Mouse (Mus musculus) heart, postnatal 0 days (tissue): ENCODE results near the gene Mrln.

Experiments
- CTCF ChIP-seq: IDR thresholded peaks from 2 replicates; pipeline ENCODE4 v1.5.1; 2016; ENCODE audit warnings: antibody characterized with exemption, control low read depth, low read depth
- EP300 ChIP-seq: IDR thresholded peaks from 2 replicates; pipeline ENCODE4 v1.6.1; 2016; ENCODE audit warnings: antibody characterized with exemption, low read depth

DNA sequence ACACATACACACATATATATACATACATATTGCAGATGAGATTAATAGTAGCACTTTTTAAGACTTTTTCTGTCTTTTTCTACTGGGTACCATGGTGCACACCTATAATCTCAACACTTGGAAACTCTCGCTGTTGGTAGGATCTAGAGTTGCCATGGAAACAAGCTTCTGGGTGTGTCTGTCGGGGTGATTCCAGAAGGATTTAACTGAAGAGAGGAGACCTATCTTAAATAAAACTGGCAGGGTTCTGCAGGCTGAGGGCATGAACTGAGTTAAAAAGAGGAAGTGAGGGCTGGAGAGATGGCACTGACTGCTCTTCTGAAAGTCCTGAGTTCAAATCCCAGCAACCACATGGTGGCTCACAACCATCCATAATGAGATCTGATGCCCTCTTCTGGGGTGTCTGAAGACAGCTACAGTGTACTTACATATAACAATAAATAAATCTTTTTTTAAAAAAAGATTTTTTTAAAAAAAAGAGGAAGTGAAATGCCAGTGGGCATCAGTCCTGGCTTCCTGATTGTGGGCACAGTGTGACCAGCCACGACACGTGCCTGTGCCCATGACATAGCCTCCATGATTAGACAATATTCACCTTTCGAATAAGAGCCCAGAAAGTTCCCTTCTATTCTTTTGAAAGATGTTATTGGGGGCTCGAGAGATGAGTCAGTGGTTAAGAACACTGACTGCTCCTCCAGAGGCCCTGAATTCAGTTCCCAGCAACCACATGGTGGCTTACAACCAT is 4.8 kb upstream of the Mrln start:
- no peak for TF ChIP-seq CTCF
- no peak for TF ChIP-seq EP300
